Mouse (Mus musculus): ENCODE measurements at regions not wholly inside any gene's neighbourhood (a gene's known extent, or its start where the extent isn't known, plus 50 kb on each side); places are given as distances from the start of the nearest gene placed in this dataset.
"Not testable (repeated sequence)": the region's sequence is repeated elsewhere in the genome, so short reads cannot be mapped to it uniquely, and the experiment has no call there.

DNA sequence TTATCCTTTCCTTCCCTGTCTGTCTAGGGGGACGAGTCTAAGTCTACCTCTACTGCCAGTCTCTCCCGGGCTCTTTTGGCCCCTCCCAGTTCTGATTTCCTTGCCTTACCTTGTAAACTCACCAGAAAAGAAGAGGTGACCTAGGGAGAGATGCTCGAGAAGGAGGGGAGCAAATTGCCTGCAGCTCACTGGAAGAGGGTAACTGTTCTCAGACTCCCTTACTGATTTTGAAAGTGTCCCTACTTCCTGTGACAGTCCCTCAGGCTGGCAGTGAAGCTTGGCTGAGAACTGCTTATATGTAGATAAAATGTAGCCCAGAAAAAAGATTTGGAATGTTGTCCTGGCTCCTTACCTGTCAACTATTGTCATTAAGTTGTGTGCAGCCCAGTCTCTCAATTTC is 180.6 kb upstream of the Tab2 start:
- no peak for DNase-seq (ENCODE audit: low read depth, low spot score)

DNA sequence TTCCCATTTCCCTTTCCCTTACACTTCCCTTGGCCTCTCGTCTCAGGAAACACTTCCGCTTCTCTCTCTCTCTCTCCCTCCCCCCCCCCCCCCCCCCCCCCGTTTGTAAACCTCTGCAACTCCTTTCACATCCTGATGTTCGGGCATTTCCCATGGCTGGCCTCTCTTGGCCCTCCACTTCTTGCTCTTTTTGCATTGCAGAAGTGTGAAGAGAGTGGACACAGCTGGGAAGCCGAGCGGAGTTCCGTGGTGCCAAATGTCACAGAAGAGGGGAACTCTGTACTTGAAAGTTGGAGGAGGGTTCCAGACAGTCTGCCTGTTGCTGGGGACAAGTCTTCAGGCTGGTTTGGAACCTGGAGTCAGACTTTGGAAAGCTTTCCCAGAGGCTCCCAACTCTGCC is 179.2 kb upstream of the Tab2 start:
- DNase-seq (ENCODE audit: low read depth, low spot score): no peak

DNA sequence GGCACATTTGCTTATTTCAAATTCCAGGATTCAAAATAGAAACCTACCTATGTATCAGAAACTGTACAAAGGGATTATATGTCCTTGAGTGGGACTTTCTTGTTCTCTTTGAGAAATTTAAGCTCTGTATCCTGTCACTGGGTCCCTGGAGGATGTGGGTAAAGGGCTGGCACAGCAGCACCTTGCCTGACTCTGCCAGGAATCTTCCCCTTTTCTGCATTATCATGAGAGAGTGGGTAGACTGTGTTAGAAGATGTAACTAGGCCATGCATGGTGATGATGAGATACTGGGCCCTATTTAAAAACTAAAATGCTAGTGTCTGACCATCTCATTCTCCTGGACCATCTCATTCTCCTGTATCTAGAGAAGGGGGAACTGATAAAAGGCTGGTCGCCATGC is 178.4 kb upstream of the Tab2 start:
- DNase-seq (ENCODE audit: low read depth, low spot score): no peak

DNA sequence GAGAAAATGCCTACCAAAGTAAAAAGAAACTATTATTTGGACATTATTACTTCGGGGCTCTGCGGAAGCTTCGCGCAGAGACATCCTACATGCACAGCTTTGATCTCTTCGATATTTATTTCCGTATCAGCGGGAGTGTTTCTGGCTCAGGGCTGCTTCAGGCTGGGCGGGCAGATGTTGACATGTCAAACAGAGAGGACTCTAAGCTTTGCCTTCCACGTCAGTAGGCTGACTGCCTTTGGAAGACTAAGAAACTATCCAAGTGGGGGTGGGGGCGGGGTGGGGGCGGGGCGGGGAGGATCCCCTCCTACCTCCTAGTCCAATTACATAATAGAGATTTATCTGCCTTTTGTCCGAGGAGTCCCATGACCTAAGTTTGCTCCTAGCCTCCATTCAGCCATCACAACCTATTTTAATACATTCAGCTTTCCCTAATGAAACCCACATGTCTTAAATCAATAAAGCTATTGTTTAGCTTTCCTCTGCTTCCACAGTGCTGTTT is 177.5 kb upstream of the Tab2 start:
- no peak for DNase-seq (ENCODE audit: low read depth, low spot score)

DNA sequence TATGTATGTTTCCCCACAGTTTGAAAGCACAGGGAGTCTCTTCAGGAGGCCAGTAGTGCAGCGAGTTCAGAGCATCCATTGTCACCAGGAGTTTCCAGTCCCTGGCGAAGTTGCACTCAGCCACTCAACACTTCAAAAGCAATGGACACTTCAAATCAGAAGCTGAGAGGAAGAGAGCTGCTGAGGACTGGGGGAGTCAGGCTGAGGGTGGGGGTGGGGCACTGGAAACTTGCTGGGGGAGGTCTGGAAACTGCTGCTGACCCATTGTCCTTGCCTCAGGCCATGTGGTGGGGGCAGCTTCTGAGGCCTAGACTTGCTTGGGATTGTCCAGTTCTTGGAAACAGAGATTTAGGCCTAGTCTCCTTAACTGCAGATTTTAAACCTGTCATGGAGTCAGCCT is 176.8 kb upstream of the Tab2 start:
- DNase-seq (ENCODE audit: low read depth, low spot score): no peak

DNA sequence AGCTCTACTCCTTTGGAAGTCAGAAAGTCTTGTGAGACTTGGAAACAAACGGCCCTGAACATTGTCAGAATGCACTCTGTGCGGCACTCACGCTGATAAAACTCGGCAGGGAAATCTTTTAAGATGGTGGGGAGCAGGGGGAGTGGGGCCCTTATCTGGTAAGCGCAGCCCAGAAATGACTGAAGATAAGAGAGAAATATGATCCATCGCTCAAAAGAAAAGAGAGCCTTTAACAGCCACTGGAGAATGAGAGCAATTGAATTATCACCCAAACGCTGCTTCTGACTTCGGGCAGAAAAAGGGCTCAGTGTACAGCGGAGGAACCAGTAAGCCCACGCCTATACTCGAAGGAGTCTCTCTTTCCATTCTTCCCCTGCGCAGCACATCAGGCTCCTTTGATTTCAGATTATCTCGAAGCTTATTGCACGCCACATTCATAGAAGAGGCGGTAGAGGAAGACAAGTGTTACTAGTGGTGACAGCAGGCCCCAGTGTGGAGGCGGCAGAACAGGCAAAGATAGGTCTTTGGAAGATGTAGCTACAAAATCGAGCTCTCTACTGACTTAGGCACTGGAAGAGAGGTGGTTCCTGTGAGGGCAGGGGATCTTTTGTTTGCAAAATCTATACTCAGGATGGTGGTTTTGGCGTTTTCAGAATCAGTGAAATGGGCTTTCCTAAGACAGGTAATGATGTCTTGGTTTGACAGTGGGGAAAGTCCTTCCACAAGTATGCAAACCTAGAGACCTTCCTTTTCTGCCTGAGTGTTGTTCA is 174.6 kb upstream of the Tab2 start:
- DNase-seq (ENCODE audit: low read depth, low spot score): peak; percentile 83

DNA sequence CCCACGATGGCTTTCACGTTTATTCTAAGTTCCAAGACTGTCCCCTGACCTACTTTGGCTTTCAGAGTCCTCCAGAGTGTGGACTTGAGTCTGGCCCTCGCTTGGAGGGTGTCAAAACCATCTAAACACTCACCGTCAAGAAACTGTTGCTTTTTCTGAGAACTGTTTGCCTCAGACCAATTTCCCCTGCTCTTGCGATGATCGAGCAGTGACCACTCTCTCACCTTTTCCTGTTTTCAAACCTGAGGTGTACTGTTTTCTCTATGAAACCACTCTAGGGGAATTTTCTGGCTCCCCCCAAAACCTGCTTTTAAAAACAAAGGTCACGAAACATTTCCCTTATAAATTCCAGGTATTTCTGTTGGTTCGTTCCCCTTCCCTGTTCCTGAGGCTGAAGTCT is 174.0 kb upstream of the Tab2 start:
- no peak for DNase-seq (ENCODE audit: low read depth, low spot score)

DNA sequence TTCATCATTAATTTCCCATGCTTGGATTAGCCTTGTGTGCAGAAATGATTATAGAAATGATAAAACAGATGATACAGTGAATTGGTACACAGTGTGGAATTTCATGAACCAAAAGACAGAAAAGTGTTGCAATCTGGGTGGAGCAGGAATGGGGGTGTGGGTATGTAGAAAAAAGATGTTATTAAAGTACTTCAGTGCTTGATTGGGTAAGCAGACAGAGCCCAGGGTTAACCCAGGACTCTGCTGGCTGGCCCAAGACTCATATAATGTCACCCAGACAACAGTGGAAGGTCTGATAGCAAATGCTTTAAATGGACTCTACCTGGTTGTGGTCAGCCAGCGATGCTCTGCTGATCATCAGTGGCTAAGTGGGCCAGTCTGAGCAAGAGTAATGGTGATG is 168.1 kb upstream of the Tab2 start:
- no peak for DNase-seq (ENCODE audit: low read depth, low spot score)

DNA sequence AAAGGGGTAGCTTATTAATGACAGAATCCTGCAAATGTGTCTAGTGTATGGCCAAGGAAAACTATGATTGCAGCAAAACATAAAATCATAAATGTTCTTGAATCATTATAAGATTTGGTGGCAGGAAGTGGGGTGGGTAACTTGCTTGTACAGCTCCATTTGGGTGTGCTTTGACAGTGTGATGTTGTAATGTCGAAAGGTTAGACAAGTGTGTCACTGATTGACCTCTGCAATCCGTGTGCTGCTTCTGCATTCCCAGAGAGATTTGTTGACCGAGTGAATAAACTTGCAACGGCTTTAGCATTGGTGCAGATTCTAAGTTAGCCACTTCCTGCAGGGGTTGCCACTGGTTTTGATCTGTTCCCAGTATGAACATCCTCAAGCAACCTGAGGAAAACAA is 165.9 kb upstream of the Tab2 start:
- no peak for DNase-seq (ENCODE audit: low read depth, low spot score)

DNA sequence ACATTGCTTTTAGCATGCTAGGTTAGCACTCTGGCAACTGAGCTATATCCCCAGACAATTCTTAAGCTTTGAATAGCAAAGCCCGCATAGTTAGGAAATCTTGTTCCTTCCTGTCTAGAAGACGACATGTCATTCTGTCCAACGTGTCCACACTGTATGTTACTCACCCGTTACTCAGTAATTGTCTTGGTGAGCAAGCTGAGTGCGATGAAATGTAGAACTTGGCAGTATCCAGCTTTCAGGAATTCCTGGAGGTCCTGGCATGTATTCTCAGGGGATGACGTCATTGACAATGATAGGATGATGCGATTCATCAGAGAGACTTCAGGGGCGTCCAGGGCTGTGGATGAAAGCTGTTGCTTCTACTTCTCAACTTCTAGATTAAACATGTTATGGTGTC is 160.8 kb upstream of the Tab2 start:
- no peak for DNase-seq (ENCODE audit: low read depth, low spot score)

DNA sequence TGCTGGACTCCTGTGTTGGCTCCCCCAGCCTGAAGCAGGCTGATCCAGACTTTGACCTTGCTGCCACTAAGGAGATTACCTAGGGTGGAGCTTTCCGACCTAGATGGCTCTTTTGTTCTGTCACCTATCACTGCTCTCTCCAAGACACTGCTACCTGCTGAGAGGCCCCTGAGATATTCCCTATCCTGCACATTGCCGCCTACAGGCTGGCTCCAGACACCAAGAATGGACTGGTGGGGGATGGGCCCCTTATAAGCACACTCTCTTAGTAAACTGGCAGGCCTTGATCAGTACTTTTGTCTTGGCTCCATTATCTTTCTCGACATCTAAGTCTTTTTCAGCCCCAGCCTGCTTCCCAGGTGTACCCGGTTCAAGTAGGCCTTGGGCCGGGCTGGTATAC is 158.9 kb upstream of the Tab2 start:
- not testable (repeated sequence) for DNase-seq (ENCODE audit: low read depth, low spot score)

DNA sequence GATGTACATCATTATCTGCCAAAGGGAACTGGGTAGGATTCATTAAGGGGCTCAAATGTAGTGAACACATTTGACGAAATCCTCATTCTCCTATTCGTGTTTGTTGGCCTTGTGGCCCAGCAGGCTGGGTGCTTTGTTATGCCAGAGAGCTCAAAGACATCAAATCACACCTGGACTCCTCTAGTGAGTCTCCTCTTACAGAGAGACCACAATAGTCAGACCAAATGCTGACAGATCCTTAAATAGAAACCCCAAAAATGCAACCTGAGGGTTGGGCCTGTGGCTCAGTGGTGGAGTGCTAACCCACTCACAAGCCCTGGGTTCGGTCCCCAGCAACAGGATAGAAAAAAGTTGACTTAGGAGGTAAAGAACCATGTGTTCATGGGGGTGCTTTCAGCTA is 158.5 kb upstream of the Tab2 start:
- no peak for DNase-seq (ENCODE audit: low read depth, low spot score)

DNA sequence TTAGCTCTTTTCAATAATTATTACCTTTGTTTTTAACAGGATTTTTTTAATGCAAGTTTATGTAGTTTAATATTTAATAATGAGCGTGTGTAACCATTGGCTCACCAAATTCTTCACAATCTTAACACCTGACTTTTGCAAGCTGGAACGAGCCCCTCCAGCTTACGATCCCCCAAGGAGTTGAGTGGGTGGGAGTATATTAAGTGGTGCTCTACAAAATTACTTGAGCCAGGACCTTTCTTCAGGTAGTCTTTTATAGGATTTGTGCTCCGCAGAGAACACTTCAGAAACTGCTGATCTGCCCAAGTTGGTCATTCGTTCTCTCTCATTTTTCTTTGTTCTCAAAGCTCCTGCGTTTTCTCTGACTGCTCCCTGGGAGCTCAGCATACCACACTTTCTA is 144.5 kb upstream of the Tab2 start:
- DNase-seq (ENCODE audit: low read depth, low spot score): no peak

DNA sequence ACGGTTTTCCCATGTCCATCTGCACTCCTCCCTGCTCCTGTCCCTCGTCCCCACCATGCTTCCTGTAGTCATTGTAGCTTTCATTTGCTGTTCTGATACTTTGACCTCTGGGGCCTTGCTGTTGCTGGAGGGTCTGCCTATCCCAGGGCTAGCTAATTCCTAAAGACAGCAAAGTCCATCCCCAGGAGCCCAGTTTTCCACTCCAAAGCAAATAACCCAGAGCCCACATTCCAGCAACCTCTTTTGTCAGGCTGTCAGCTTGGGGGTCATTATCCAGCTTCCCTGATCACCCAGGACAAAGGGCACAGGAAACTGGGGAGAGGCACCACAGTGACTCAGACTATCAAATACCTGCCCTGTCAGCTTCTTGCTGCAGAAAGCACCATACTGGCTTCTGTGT is 139.9 kb upstream of the Tab2 start:
- DNase-seq (ENCODE audit: low read depth, low spot score): no peak

DNA sequence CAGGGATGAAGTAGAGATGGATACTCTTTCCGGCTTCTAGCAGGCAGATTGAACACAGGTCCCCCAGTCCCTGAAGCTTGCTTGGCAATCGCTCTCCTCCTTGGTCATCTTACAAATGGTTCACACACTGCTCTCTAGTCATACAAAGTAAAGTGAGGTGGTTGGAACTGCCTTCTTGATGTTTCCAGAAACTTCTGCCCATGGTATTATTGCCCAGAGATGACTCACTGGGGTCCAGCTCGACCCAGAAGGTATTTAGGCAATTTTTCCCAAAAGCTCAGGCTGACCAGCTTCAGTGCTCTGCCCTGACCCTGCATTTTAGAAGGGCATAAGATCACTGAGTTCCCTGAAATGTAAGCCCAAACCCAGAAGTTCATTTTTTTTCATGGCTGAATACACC is 139.2 kb upstream of the Tab2 start:
- DNase-seq (ENCODE audit: low read depth, low spot score): no peak

DNA sequence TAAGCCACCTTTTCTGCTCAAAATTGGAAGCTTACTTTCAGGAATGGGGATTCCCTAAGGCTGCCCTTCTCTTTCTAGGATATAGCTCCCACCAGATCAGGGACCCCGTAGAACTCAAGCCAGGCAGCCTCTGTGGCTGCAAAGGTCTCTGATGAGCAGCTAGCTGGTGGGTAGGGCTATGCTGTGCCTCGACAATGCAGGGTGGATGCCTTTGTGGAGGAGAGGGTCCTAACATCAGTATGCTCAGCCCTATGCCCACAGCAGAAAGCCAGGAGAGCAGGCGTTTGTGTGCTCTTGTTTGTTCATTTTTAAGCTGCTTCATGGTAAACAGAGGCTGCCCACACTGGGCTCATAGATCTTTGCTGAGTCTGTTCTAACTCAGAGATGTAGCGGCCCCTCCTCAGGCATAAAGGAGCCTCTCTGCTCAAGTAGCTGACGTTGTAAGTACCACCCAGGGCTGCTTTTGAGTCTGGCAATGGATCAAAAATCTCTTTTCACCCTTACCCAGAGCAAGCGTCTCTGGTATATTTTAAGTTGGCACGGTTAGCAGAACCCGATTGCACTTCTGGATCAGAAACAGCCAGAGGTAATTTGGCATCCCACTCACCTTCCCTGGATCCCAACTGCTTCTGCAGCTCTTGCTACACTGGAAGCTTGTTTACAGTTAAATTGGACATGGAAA is 136.0 kb upstream of the Tab2 start:
- DNase-seq (ENCODE audit: low read depth, low spot score): peak; percentile 21

DNA sequence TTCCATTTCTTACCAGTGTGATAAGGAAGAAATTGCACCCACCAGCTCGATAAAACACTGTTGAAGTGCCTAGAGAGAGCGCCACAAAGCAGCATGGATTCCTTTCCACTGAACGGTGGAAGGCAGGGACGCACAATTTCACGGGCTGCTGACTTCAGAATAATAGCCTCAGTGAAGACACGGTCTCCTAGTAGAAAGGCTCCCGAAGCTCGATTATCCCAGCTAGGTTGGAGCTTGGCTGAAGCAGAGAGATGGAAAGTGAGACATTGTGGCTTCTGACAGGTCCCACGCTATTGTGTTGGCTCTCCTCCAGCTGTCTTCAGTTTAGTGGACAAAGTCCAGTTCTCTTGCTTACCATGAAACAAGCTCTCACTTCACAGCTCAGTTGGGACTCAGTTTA is 133.3 kb upstream of the Tab2 start:
- DNase-seq (ENCODE audit: low read depth, low spot score): peak; percentile 14

DNA sequence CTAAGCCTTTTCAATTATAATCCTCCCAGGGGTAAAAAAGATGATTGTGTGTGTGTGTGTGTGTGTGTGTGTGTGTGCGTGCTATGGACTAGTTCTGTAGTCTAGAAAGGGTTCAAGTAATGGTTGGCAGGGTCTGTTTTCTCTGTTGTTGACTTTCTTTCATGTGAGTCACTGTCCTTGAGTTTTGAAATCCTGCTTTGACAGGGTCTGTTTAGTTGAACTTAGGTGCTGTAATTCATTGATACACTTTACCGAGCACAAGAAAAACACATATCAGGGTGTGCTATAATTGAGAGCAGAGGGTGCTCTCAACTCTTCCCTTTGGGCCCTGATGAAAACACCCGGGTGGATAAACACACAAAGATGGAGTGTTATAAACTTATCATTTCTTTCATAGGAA is 132.7 kb upstream of the Tab2 start:
- no peak for DNase-seq (ENCODE audit: low read depth, low spot score)

DNA sequence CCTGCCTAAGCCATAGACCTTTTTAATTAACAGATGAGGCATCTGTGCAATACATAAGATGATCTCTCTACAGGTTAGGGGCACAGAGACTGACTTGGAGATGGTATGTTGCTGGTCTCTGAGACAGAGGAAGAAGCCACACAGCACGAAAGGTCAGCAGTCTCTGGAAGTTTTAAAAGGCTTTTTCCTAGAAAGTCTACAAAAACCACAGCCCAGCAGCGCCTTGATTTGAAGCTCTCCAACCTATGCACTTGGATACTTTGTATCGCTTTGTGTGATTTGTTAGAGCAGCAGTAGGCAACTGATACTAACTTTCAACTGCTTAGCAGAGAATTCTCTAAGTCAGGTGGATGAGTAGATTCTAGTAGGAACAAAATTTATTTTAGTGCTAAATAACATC is 132.3 kb upstream of the Tab2 start:
- no peak for DNase-seq (ENCODE audit: low read depth, low spot score)

DNA sequence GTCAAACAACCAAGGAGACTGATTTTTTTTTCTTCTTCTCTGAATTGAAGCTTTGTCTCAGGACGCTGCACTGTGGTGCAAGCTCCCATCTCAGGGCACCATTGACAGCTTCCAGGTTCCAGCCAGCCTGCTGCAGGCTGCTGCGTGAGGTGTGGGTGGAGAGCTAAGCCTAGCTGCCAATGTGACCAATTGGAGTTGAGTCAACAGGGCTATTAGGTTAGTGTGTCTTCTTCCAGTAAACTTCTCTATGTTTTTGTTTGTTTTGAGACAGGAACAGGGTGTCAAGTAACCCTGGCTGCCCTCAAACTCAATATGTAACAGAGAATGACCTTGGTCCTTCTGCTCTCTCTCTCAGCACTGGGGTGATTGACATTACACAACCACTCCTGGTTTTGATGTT is 131.1 kb upstream of the Tab2 start:
- DNase-seq (ENCODE audit: low read depth, low spot score): peak; percentile 33

DNA sequence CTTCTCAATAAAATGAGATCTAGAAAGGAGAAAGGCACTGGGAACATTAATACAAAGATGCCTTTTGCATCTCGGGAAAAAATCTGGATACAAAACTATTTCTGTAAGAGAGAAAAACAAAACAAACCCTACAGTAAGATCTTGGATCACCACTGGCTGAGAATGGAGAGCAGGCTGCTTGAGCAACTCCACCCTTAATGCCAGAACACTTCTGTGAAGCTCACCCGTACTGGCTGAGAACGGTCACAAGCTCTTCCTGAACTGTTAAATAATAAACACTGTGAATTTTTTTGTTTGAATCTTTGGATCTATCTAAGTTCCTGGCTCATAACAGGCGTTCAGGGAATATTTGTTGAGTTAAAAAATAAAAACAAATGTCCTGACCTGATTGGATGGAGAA is 130.4 kb upstream of the Tab2 start:
- DNase-seq (ENCODE audit: low read depth, low spot score): peak; percentile 13

DNA sequence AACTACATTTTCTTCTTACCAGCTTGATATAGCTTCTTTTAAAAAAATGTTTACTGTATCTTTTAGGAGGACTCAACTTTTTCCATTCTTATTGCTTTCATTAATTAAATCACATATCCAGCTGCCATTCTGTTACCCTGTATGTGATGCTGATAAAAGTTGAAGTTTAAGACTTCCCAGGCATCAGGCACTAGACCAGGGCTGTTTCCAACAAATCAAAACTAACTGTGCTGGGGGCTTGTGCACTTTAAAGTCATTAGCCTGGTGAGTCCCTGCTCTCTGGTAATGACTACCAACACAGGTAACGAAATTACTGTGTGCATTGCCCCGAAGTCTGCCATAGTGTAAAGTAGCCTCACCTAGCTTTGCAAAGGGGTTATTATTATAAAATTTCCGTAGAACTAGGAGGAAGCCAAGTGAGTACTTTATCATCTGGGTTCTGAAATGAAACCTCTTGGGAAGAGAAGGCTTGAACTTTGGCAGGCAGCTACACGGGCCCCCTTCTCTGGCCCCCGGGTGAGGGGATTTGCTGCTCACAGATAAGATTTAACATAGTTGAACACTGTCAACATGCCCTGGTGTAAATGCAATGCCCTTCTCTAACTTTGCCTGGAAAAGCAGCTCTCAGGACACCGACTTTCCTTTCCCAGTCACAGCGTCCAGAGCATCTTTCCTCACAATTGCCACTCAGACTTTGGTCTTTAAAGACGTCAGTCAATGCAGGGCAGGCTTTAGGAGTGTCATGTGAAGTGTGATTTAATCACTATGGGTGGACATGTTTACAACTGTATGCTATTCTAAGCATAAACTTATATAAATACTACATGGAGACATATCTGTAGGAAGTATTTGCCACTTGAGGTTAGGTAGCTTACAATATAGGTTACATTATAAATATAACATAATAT is 122.1 kb upstream of the Tab2 start:
- no peak for DNase-seq (ENCODE audit: low read depth, low spot score)

All from brain, adult 2 months (tissue).